Mouse (Mus musculus): Measurements from ENCODE around the gene Myh7. TPM values are rescaled to one million over a fixed set of nuclear protein-coding genes. Genes with fewer than 3 reads are reported as not detected.
"Not testable (repeated sequence)": the region's sequence is repeated elsewhere in the genome, so short reads cannot be mapped to it uniquely, and the experiment has no call there.

The Myh7 gene
- polyA plus RNA-seq, 1 experiment from 2014 or later, result 3.3 TPM

DNA sequence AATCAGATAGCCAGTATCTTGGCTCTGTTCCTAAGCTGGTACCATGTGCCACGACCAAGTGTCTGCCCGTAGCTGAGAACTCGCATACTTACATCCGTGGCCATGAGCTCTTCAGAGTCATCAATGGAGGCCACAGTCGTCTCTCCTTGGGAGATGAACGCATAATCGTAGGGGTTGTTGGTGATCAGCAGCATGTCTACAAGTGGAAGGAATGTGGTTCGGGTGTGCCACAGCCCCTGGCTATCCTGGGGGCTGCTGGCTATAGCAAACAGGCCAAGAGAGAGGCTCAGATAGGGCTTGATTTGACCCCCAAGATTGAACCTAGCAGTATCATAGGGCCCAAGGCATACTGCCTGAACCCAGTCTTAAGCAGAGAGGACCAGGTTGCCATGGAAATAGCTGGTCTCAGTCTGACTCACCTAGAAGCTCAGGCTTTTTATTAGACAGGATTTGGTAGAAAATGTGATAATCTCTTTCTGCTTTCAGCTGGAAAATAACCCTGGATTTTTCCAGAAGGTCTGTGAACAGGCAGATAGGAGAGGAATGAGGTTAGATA is 4.5 kb downstream of the Myh7 start:
- Histone ChIP-seq H3K27me3 (no peaks in the 10 kb centered on the region), H3K4me1 (peaks cover 8% of the 10 kb centered on the region), H3K27ac (no peak overlapping the region), H3K9ac (no peak overlapping the region), H3K4me3 (no peak overlapping the region), H3K4me2 (no peak overlapping the region), H3K36me3 (no peaks in the 10 kb centered on the region), H3K9me3 (no peaks in the 10 kb centered on the region)
- ATAC-seq (ENCODE audit: insufficient number of reproducible peaks, insufficient read depth, low FRiP score, low TSS enrichment, low read depth), result no peak
- 87% methylated on average over 8 of the region's 8 CpGs for WGBS

DNA sequence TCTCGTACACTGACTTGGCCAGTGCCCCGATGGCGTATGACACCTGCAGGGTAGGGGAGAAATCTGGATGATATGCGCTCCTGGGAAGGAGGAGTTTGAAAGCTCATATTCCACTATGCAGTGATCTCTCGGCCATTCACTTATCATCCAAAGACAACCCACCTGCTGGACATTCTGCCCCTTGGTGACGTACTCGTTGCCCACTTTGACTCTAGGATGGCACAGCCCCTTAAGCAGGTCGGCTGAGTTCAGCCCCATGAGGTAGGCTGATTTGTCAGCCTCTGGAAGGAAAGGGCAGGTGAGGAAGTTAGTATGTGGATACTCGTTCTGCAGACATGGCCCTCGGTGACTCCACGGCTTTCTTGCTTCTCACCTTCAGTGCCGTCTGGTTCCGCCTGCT is 5.5 kb downstream of the Myh7 start:
- WGBS, result 89% methylated on average over 13 of the region's 13 CpGs
- no peaks in the 10 kb centered on the region for H3K27me3 ChIP-seq
- no peak for ATAC-seq (ENCODE audit: insufficient number of reproducible peaks, insufficient read depth, low FRiP score, low TSS enrichment, low read depth)

GRCm38 (mm10) chr14:54988350-54988874 is 6.0 kb downstream of the Myh7 start:
- 86% methylated on average over 9 of the region's 9 CpGs for WGBS
- ATAC-seq (ENCODE audit: insufficient number of reproducible peaks, insufficient read depth, low FRiP score, low TSS enrichment, low read depth), result peak; percentile 58; the same call in 1 of the 2 replicates
- not testable (repeated sequence) for H3K36me3 ChIP-seq, H3K9ac ChIP-seq, H3K27me3 ChIP-seq, H3K4me2 ChIP-seq, H3K9me3 ChIP-seq, H3K27ac ChIP-seq, H3K4me1 ChIP-seq, H3K4me3 ChIP-seq

More for the DNA sequence above, 5.5 kb downstream of the Myh7 start:
- Histone ChIP-seq H3K9me3 (no peaks in the 10 kb centered on the region), H3K9ac (no peak overlapping the region), H3K4me1 (no peaks in the 10 kb centered on the region), H3K27ac (no peak overlapping the region), H3K4me3 (no peak overlapping the region), H3K36me3 (no peaks in the 10 kb centered on the region), H3K4me2 (no peak overlapping the region)

GRCm38 (mm10) chr14:54981934-54982333 is 12.5 kb downstream of the Myh7 start:
- no peak for ATAC-seq (ENCODE audit: insufficient number of reproducible peaks, insufficient read depth, low FRiP score, low TSS enrichment, low read depth)
- Histone ChIP-seq H3K4me2 (no peak overlapping the region), H3K9ac (no peak overlapping the region), H3K27me3 (no peaks in the 10 kb centered on the region), H3K9me3 (no peaks in the 10 kb centered on the region), H3K4me1 (no peaks in the 10 kb centered on the region), H3K4me3 (no peak overlapping the region), H3K36me3 (no peaks in the 10 kb centered on the region), H3K27ac (no peak overlapping the region)
- WGBS, result 95% methylated on average over 7 of the region's 7 CpGs

GRCm38 (mm10) chr14:54978664-54979063 is 15.8 kb downstream of the Myh7 start:
- no peak overlapping the region for H3K4me3 ChIP-seq
- no peaks in the 10 kb centered on the region for H3K36me3 ChIP-seq
- 88% methylated on average over 8 of the region's 8 CpGs for WGBS
- H3K9ac ChIP-seq, result no peak overlapping the region
- H3K27ac ChIP-seq, result no peak overlapping the region
- H3K4me1 ChIP-seq, result no peaks in the 10 kb centered on the region; the same call in 1 of the 2 replicates
- no peaks in the 10 kb centered on the region for H3K9me3 ChIP-seq
- H3K4me2 ChIP-seq, result no peak overlapping the region
- ATAC-seq (ENCODE audit: insufficient number of reproducible peaks, insufficient read depth, low FRiP score, low TSS enrichment, low read depth), result no peak
- H3K27me3 ChIP-seq, result peaks cover 4% of the 10 kb centered on the region; the same call in 1 of the 2 replicates

DNA sequence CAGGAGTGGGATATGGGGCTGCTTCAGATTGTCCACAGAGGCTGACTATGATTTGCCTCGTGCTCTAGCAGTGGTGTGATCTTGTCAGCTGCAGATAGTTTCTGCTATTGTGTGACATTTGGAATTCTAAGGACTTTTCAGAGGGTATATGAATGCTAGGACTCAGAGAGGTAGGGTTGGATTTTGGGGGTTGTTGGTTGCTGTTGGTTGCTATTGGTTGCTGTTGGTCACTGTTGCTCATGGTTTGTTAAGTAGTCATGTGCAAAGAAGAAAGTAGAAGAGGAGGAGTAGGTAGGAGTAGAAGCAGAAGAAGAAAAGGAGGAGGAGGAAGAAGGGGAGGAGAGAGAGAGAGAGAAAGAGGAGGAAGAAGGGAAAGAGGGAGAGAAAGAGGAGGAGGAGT is 17.8 kb downstream of the Myh7 start, which contains the start of gene Gm17428:
Gene Gm17428 (plus strand): TSS at position 301 of the 400 bp plus-strand sequence.
- Histone ChIP-seq H3K27me3 (peaks cover 4% of the 10 kb centered on the region; the same call in 1 of the 2 replicates), H3K9me3 (no peaks in the 10 kb centered on the region), H3K36me3 (no peaks in the 10 kb centered on the region), H3K4me1 (no peaks in the 10 kb centered on the region; the same call in 1 of the 2 replicates), H3K4me2 (no peak within 1 kb of the TSS), H3K27ac (no peak within 1 kb of the TSS), H3K9ac (no peak within 1 kb of the TSS), H3K4me3 (no peak within 1 kb of the TSS)
- WGBS, result 59% methylated on average over 1 of the region's 1 CpGs
- no peak for ATAC-seq (ENCODE audit: insufficient number of reproducible peaks, insufficient read depth, low FRiP score, low TSS enrichment, low read depth)

DNA sequence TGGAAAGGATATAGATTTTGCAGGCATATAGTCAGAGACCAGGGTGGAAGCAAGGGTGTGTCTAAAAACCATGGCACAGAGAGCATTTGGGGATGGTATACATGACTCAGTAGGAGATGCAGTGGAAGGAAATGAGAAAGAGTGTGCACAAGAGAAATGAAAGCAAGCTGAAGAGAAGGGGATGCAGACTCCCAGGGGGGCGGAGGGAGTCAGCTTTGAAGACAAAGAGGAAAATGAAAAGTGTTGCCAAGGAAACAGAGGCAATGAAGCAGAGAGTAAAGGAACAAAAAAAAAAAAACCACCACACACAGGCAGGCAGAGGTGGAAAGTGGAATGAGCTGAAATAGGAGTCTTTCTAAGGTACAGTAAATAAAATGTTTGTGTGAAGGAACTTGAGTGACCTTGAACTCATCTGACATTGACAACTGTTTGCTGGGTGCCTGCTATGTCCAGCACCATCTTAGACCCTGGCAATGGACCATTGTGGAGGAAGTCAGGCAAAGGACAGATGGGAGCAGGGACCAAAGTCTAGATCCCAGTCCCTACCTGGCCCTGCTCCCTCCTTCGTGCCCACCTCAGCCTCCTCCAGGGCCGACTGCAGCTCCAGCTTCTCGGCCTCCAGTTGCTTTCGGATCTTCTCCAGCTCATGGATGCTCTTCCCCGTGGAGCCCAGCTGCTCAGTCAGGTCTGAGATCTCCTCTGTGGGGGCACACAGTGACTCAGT is 20.2 kb downstream of the Myh7 start:
- 74% methylated on average over 6 of the region's 6 CpGs for WGBS
- ATAC-seq (ENCODE audit: insufficient number of reproducible peaks, insufficient read depth, low FRiP score, low TSS enrichment, low read depth), result no peak
- Histone ChIP-seq H3K36me3 (no peaks in the 10 kb centered on the region), H3K27ac (no peak overlapping the region), H3K4me3 (no peak overlapping the region), H3K4me1 (no peaks in the 10 kb centered on the region; the same call in 1 of the 2 replicates), H3K4me2 (no peak overlapping the region), H3K9me3 (no peaks in the 10 kb centered on the region), H3K27me3 (peaks cover 4% of the 10 kb centered on the region; the same call in 1 of the 2 replicates), H3K9ac (no peak overlapping the region)

- H3K36me3 ChIP-seq; H3K4me1 ChIP-seq; H3K27me3 ChIP-seq; H3K27ac ChIP-seq; ATAC-seq (ENCODE audit: insufficient number of reproducible peaks, insufficient read depth, low FRiP score, low TSS enrichment, low read depth); H3K4me2 ChIP-seq; H3K4me3 ChIP-seq; H3K9me3 ChIP-seq; H3K9ac ChIP-seq: not testable (repeated sequence)
- 86% methylated on average over 9 of the region's 11 CpGs for WGBS
Measured at GRCm38 (mm10) chr14:54972786-54973185, 21.6 kb downstream of the Myh7 start.

- no peaks in the 10 kb centered on the region for H3K4me1 ChIP-seq
- H3K4me3 ChIP-seq, result no peak overlapping the region
- no peak overlapping the region for H3K4me2 ChIP-seq
- no peak for ATAC-seq (ENCODE audit: insufficient number of reproducible peaks, insufficient read depth, low FRiP score, low TSS enrichment, low read depth)
- no peaks in the 10 kb centered on the region for H3K9me3 ChIP-seq
- no peak overlapping the region for H3K9ac ChIP-seq
- H3K27ac ChIP-seq, result no peak overlapping the region
- H3K36me3 ChIP-seq, result no peaks in the 10 kb centered on the region
- H3K27me3 ChIP-seq, result no peaks in the 10 kb centered on the region
Measured at GRCm38 (mm10) chr14:54968344-54968743, 26.1 kb downstream of the Myh7 start.

GRCm38 (mm10) chr14:54967874-54968273 is 26.6 kb downstream of the Myh7 start:
- H3K4me1 ChIP-seq, result no peaks in the 10 kb centered on the region
- no peaks in the 10 kb centered on the region for H3K27me3 ChIP-seq
- H3K4me2 ChIP-seq, result no peak overlapping the region
- no peak overlapping the region for H3K4me3 ChIP-seq
- no peak for ATAC-seq (ENCODE audit: insufficient number of reproducible peaks, insufficient read depth, low FRiP score, low TSS enrichment, low read depth)
- H3K9ac ChIP-seq, result no peak overlapping the region
- H3K36me3 ChIP-seq, result no peaks in the 10 kb centered on the region
- no peaks in the 10 kb centered on the region for H3K9me3 ChIP-seq
- 83% methylated on average over 3 of the region's 3 CpGs for WGBS
- H3K27ac ChIP-seq, result no peak overlapping the region

- Histone ChIP-seq H3K27me3 (no peaks in the 10 kb centered on the region), H3K36me3 (no peaks in the 10 kb centered on the region), H3K9me3 (no peaks in the 10 kb centered on the region), H3K9ac (no peak within 1 kb of the TSS), H3K4me2 (no peak within 1 kb of the TSS), H3K4me3 (no peak within 1 kb of the TSS), H3K27ac (no peak within 1 kb of the TSS), H3K4me1 (no peaks in the 10 kb centered on the region)
- no peak for ATAC-seq (ENCODE audit: insufficient number of reproducible peaks, insufficient read depth, low FRiP score, low TSS enrichment, low read depth)
- 71% methylated on average over 7 of the region's 7 CpGs for WGBS
Measured at GRCm38 (mm10) chr14:54966320-54966977, 28.0 kb downstream of the Myh7 start, which contains the start of gene Myh6. Gene Myh6 (minus strand): TSS chr14:54966927.

Measured in embryonic facial prominence, embryonic 13.5 days (tissue).